Mouse (Mus musculus) heart, embryonic 13.5 days (tissue): ENCODE data around the gene Fbln2. TPM values are rescaled to one million over a fixed set of nuclear protein-coding genes. Genes with fewer than 3 reads are reported as not detected.

ENCODE experiments used
- polyA plus RNA-seq: library from polyadenylated mRNA; unstranded; fragments of >200 nt; fragmentation: Nextera tagmentation; extraction: Ambion mirVana; gene quantifications from 2 replicates; pipeline ENCODE4 v1.2.1, GENCODE M21; 2015

Gene Fbln2
- polyA plus RNA-seq, 1 experiment from 2014 or later: 181 TPM

Other genes starting within 250 kb of the Fbln2 start
- 13.5 and 14.3 TPM in 2 replicates for gene Iqsec1, start 223.8 kb upstream of the Fbln2 start, polyA plus RNA-seq
- 7.6 and 8.9 TPM in 2 replicates for gene Nup210, start 95.6 kb upstream of the Fbln2 start, polyA plus RNA-seq
- gene Hdac11, start 55.8 kb upstream of the Fbln2 start, polyA plus RNA-seq: 8.2 and 9.6 TPM in 2 replicates
- gene Wnt7a, start 198.9 kb downstream of the Fbln2 start, polyA plus RNA-seq: 0.06 and 0.13 TPM in 2 replicates